Mouse (Mus musculus) liver, adult 2 months (tissue): Measurements from ENCODE around the gene Wdr60. TPM values are rescaled to one million over a fixed set of nuclear protein-coding genes. Genes with fewer than 3 reads are reported as not detected.

Source experiments
- DNase-seq: peaks from one replicate; pipeline ENCODE4 v3.0.0-alpha.2; 2011; ENCODE audit warnings: low read depth, low spot score; ENCODE audit errors: extremely low read depth
- H3K27ac ChIP-seq: fragments of 200-500 bp; replicated peaks from 2 replicates; pipeline ENCODE4 v1.5.1; 2012; ENCODE audit warnings: low read depth, mild to moderate bottlenecking, control low read depth, inconsistent platforms, low read length; ENCODE audit not compliant: insufficient read depth
- H3K27me3 ChIP-seq: fragments of 200-500 bp; 2 replicates; pipeline ENCODE4 v1.6.1; 2012; ENCODE audit warnings: mild to moderate bottlenecking, moderate library complexity, low read length, inconsistent platforms; ENCODE audit not compliant: control insufficient read depth, insufficient read depth
- H3K36me3 ChIP-seq: fragments of 200-500 bp; 2 replicates; pipeline ENCODE4 v1.6.1; 2012; ENCODE audit warnings: low read length, inconsistent platforms; ENCODE audit not compliant: control insufficient read depth, insufficient read depth
- H3K4me1 ChIP-seq: fragments of 200-500 bp; 2 replicates; pipeline ENCODE4 v1.6.1; 2011; ENCODE audit warnings: low read length; ENCODE audit not compliant: control insufficient read depth, insufficient read depth
- H3K4me3 ChIP-seq: fragments of 200-500 bp; 2 replicates; pipeline ENCODE4 v1.5.1; 2011; ENCODE audit warnings: low read depth, mild to moderate bottlenecking, control low read depth, low read length, moderate library complexity; ENCODE audit not compliant: insufficient read depth
- H3K79me2 ChIP-seq: fragments of 200-500 bp; 2 replicates; pipeline ENCODE4 v1.6.1; 2012; ENCODE audit warnings: inconsistent platforms, mild to moderate bottlenecking, low read length, moderate library complexity; ENCODE audit not compliant: control insufficient read depth, insufficient read depth
- H3K9ac ChIP-seq: fragments of 200-500 bp; 2 replicates; pipeline ENCODE4 v1.6.1; 2012; ENCODE audit warnings: low read depth, mild to moderate bottlenecking, control low read depth, inconsistent platforms, low read length
- CTCF ChIP-seq: fragments of 200-500 bp; IDR thresholded peaks from 2 replicates; pipeline ENCODE4 v1.5.1; 2011; ENCODE audit warnings: low read depth, low read length, control low read depth
- POLR2A ChIP-seq: fragments of 200-500 bp; IDR thresholded peaks from 2 replicates; pipeline ENCODE4 v1.6.1; 2011; ENCODE audit warnings: low read length, control low read depth; ENCODE audit not compliant: insufficient read depth; ENCODE audit errors: extremely low read depth
- WGBS: fragments of 180-500 bp; shearing (Covaris S2); methylation state at CpG from one replicate; pipeline ENCODE4 v1.1.7; 2018; 5-methylcytosine and 5-hydroxymethylcytosine counted together
- polyA plus RNA-seq: library from polyadenylated mRNA; depleted of rRNA; stranded (reverse); fragments of >200 nt; gene quantifications from 2 replicates; pipeline ENCODE4 v1.2.3, GENCODE M21; 2012
- total RNA-seq: library from RNA; depleted of rRNA; stranded (reverse); fragments of >200 nt; gene quantifications from 2 replicates; pipeline ENCODE4 v1.2.3, GENCODE M21; 2014

Gene Wdr60
- total and polyA plus RNA-seq, 2 experiments: 1.8 to 3.6 TPM

DNA sequence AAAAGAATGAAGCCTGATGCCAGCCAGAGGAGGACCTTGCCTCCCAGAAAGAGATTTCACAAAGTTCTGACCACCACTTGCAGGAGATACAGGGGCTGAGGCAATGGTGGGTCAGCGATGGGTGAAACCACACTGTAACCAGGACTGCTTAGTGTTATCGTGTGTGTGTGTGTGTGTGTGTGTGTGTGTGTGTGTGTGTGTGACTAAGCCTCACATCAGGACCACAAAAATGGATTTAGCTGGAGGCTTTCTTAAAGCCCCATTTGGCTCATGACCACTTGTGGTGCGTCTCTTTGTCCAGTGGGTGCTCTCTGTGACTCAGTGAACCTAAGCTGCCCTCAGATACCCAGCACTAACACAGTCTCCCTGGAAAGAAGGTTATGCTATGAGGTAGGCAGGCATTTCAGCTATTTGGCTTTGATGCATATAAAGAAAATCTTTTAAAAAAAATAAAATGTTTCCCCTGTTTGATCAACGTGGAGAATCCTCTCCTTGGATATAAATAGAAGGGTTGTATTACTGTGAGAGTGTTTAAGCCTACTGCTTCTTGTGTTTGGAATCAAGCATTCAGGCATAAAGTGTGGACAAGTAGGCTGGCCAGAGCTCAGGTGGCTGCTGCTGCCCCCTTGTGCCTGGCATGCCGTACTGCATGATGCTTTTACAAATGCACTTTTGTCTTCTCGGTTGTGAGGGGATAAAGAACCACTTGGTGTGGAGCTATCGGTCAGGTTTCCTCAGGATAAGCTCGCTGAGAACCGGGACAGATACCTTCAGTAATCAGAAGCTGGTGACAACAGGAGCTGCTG, 60.4 kb downstream of the Wdr60 start:
- peak; percentile 97 for TF ChIP-seq CTCF
- no peak for TF ChIP-seq POLR2A
- H3K9ac ChIP-seq: no peak overlapping the region
- no peak overlapping the region for H3K27ac ChIP-seq
- WGBS: 36% methylated on average over 9 of the region's 9 CpGs
- peak; percentile 9 for DNase-seq
- no peaks in the 10 kb centered on the region for H3K36me3 ChIP-seq
- no peaks in the 10 kb centered on the region for H3K27me3 ChIP-seq
- H3K4me3 ChIP-seq: no peak overlapping the region
- no peaks in the 10 kb centered on the region for H3K4me1 ChIP-seq
- H3K79me2 ChIP-seq: no peaks in the 10 kb centered on the region

DNA sequence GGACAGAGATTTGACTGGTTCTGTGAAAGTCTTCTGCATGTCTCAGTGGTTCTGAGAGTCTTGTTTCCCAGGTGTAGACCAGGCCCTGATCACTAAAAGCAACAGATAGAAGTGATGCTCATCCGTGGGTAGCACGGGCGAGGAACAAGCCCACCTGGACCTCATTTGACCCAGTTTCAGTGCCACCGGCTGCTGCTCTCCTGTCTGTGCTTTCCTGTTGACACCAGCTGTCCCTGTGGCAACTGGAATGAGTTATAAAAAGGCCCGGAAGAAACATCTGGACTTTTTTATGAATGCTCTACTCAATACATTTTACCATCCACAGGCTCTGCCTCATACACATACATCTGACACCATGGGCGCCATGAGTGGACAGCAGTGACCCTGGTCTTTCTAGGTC, 64.0 kb downstream of the Wdr60 start:
- no peak for TF ChIP-seq POLR2A
- WGBS: 93% methylated on average over 6 of the region's 6 CpGs
- no peaks in the 10 kb centered on the region for H3K4me1 ChIP-seq

DNA sequence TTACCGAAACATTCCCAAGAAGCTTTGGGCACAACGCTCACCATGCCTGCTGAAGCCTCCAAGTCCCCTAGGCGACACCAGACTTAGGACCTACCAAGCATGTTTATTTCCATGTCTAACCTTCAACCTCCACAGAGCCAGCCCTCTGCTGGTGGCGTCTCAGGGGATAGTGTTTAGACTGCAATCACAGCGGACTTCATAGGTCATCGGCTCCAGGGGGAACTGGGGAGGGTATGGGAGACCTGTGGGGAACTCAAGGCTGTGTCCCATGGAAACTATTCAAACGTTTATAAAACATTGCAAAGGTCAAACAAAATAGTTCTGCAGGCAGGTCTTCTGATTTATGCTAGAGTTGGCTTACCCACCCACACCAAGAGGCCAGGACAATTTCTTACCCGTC, 66.6 kb downstream of the Wdr60 start:
- no peaks in the 10 kb centered on the region for H3K79me2 ChIP-seq
- H3K4me3 ChIP-seq: no peak overlapping the region
- no peak overlapping the region for H3K9ac ChIP-seq
- DNase-seq: no peak
- H3K27me3 ChIP-seq: no peaks in the 10 kb centered on the region
- 66% methylated on average over 8 of the region's 8 CpGs for WGBS
- TF ChIP-seq POLR2A: no peak
- TF ChIP-seq CTCF: no peak
- H3K27ac ChIP-seq: no peak overlapping the region
- no peaks in the 10 kb centered on the region for H3K4me1 ChIP-seq
- H3K36me3 ChIP-seq: no peaks in the 10 kb centered on the region

More for the DNA sequence above, 64.0 kb downstream of the Wdr60 start:
- Histone ChIP-seq H3K79me2 (no peaks in the 10 kb centered on the region), H3K9ac (no peak overlapping the region), H3K27me3 (no peaks in the 10 kb centered on the region), H3K4me3 (no peak overlapping the region), H3K27ac (no peak overlapping the region), H3K36me3 (no peaks in the 10 kb centered on the region)
- DNase-seq: no peak

DNA sequence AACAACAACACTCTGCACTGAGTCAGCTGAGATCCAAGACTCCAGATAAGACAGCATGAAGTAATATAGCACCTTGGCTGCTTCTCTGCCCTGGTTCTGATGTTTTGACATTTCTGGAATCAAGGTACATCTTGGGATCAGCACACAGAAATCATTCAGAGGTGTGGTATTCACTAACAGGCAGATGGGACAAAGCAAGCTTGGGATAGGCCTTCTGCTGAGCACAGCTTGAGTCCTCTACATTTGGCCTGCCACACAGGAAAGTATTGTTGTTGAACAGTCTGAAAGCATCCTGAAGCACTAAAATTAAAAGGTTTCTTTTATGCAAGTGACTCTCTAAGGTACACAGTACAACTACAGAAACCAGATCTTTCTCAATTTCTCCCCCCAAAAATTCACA, 68.2 kb downstream of the Wdr60 start:
- Histone ChIP-seq H3K27ac (no peak overlapping the region), H3K36me3 (no peaks in the 10 kb centered on the region), H3K4me1 (no peaks in the 10 kb centered on the region), H3K9ac (no peak overlapping the region), H3K4me3 (no peak overlapping the region), H3K27me3 (no peaks in the 10 kb centered on the region), H3K79me2 (no peaks in the 10 kb centered on the region)
- TF ChIP-seq CTCF (no peak), POLR2A (no peak)
- DNase-seq: no peak

DNA sequence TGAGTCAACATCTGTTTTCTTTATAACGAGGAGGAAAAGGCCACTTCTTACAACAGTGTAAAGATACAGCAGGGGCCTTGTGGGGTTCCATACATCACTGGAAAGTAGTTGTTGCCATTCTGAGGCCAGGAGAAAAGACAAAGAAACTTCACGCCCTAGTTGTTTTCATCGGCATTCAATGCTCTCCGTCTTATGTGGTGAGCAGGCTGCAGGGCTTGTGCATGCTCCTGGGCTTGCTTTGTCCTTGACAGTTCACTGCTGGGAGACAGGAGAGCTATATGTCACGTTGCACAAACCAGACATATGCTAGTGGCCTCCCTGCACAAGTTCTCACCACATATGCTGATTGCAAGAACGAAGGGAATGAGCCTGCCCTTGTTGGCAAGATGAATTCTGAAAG, 68.9 kb downstream of the Wdr60 start:
- Histone ChIP-seq H3K27me3 (no peaks in the 10 kb centered on the region), H3K4me3 (no peak overlapping the region), H3K79me2 (no peaks in the 10 kb centered on the region), H3K4me1 (no peaks in the 10 kb centered on the region), H3K27ac (no peak overlapping the region), H3K36me3 (no peaks in the 10 kb centered on the region), H3K9ac (no peak overlapping the region)
- WGBS: 73% methylated on average over 6 of the region's 6 CpGs
- TF ChIP-seq POLR2A (no peak), CTCF (no peak)
- no peak for DNase-seq

DNA sequence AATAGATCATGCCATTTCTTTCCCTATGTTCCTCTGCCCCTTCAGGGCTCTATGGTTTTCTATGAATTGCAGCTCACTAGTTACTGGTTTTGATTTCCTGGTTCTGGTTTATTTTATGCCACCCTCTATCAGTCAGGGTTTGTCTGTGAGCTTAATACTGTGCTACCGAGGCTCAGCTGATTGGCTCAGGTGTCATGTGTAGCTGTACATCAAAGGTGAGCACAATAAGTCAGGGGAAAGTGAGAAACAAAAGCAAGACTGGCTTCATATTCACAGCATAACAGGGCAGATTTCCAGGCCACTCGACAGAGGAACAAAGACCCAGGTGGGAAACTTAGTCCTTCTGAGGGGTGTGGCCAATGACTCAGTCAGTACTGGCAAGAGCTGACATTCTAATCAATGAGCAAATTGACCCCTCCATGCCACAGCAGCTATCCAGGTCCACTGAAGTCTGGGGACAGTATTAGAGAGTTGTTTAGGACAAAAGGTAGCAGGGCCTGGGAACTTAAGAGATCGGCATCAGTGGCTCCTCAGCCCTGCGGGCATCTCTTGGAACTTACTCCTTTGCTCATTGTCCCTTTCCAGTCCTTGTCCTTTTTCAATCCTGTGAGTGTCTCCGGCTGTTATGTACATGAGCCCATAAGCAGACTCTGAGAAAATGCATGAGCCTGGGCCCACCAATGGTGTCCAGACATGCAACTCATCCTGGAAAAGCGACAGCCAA, 79.4 kb downstream of the Wdr60 start:
- TF ChIP-seq POLR2A (no peak), CTCF (no peak)
- Histone ChIP-seq H3K27ac (no peak overlapping the region), H3K9ac (no peak overlapping the region), H3K79me2 (no peaks in the 10 kb centered on the region), H3K4me1 (no peaks in the 10 kb centered on the region), H3K4me3 (no peak overlapping the region), H3K27me3 (no peaks in the 10 kb centered on the region), H3K36me3 (no peaks in the 10 kb centered on the region)
- 77% methylated on average over 6 of the region's 6 CpGs for WGBS
- DNase-seq: no peak
